Mouse (Mus musculus) kidney, embryonic 14.5 days (tissue): ENCODE measurements around the gene Dhx16. TPM values are rescaled to one million over a fixed set of nuclear protein-coding genes. Genes with fewer than 3 reads are reported as not detected.

Experiments
- ATAC-seq: fragments of 200-750 bp; cut with Nextera tagmentation; 2 replicates; pipeline ENCODE4 v1.8.0; 2017; ENCODE audit warnings: moderate number of reproducible peaks, mild to moderate bottlenecking, moderate TSS enrichment, moderate library complexity; ENCODE audit not compliant: low FRiP score, low TSS enrichment
- H3K27ac ChIP-seq: fragments of 300-500 bp; sonication (generic); 2 replicates; pipeline ENCODE4 v1.5.1; 2014; ENCODE audit warnings: low read depth, mild to moderate bottlenecking, low read length, moderate library complexity, mixed read lengths
- H3K27me3 ChIP-seq: fragments of 300-500 bp; sonication (generic); 2 replicates; pipeline ENCODE4 v1.6.1; 2014; ENCODE audit warnings: mild to moderate bottlenecking, low read length; ENCODE audit not compliant: control insufficient read depth, insufficient read depth
- H3K36me3 ChIP-seq: fragments of 300-500 bp; sonication (generic); 2 replicates; pipeline ENCODE4 v1.6.1; 2014; ENCODE audit warnings: low read length, mixed read lengths; ENCODE audit not compliant: control insufficient read depth, insufficient read depth
- H3K4me1 ChIP-seq: fragments of 300-500 bp; sonication (generic); 2 replicates; pipeline ENCODE4 v1.6.1; 2014; ENCODE audit warnings: low read length, mixed read lengths; ENCODE audit not compliant: control insufficient read depth, insufficient read depth
- H3K4me2 ChIP-seq: fragments of 300-500 bp; sonication (generic); replicated peaks from 2 replicates; pipeline ENCODE4 v1.6.1; 2014; ENCODE audit warnings: low read depth, mild to moderate bottlenecking, low read length
- H3K4me3 ChIP-seq: fragments of 300-500 bp; sonication (generic); 2 replicates; pipeline ENCODE4 v1.5.1; 2014; ENCODE audit warnings: mild to moderate bottlenecking, low read length
- H3K9ac ChIP-seq: fragments of 300-500 bp; sonication (generic); 2 replicates; pipeline ENCODE4 v1.6.1; 2014; ENCODE audit warnings: low read depth, mild to moderate bottlenecking, low read length, moderate library complexity
- H3K9me3 ChIP-seq: fragments of 300-500 bp; sonication (generic); 2 replicates; pipeline ENCODE4 v1.6.1; 2016; ENCODE audit warnings: low read length; ENCODE audit not compliant: control insufficient read depth
- WGBS: fragments of 180-500 bp; shearing (Covaris S2); extraction: QIAGEN DNeasy Blood & Tissue Kit; methylation state at CpG from one replicate; pipeline ENCODE4 v1.1.7; 2014; 5-methylcytosine and 5-hydroxymethylcytosine counted together
- polyA plus RNA-seq: library from polyadenylated mRNA; unstranded; fragments of >200 nt; fragmentation: Nextera tagmentation; extraction: Ambion mirVana; gene quantifications from 2 replicates; pipeline ENCODE4 v1.2.1, GENCODE M21; 2014

Gene Dhx16
- polyA plus RNA-seq, 1 experiment from 2014 or later, result 50.0 TPM

- Histone ChIP-seq H3K4me2 (peak overlapping the region; percentile 58; the same call in 1 of the 2 replicates), H3K36me3 (peaks cover 27% of the 10 kb centered on the region), H3K4me3 (peak overlapping the region; percentile 54; the same call in 1 of the 2 replicates), H3K4me1 (peaks cover 33% of the 10 kb centered on the region), H3K9ac (0 out of 2 replicates have a peak overlapping the region, but pooled peaks have one; percentile 8), H3K27ac (peak overlapping the region; percentile 74; the same call in 1 of the 2 replicates), H3K9me3 (no peaks in the 10 kb centered on the region), H3K27me3 (no peaks in the 10 kb centered on the region)
- ATAC-seq, result no peak
- WGBS, result 78% methylated on average over 8 of the region's 8 CpGs
Observed at GRCm38 (mm10) chr17:35870884-35871696, 8.5 kb upstream of the Dhx16 start.

- peaks cover 31% of the 10 kb centered on the region for H3K36me3 ChIP-seq
- H3K4me3 ChIP-seq, result no peak overlapping the region
- peak; percentile 61; the same call in 1 of the 2 replicates for ATAC-seq
- WGBS, result 36% methylated on average over 21 of the region's 21 CpGs
- no peak overlapping the region for H3K4me2 ChIP-seq
- H3K9ac ChIP-seq, result no peak overlapping the region
- H3K4me1 ChIP-seq, result peaks cover 13% of the 10 kb centered on the region
- H3K27me3 ChIP-seq, result no peaks in the 10 kb centered on the region
- H3K9me3 ChIP-seq, result no peaks in the 10 kb centered on the region
- H3K27ac ChIP-seq, result no peak overlapping the region
Observed at GRCm38 (mm10) chr17:35873774-35874519, 5.7 kb upstream of the Dhx16 start.

- no peak overlapping the region for H3K9ac ChIP-seq
- 81% methylated on average over 6 of the region's 6 CpGs for WGBS
- no peak for ATAC-seq
- H3K4me1 ChIP-seq, result peaks cover 5% of the 10 kb centered on the region
- peaks cover 31% of the 10 kb centered on the region for H3K36me3 ChIP-seq
- H3K27me3 ChIP-seq, result no peaks in the 10 kb centered on the region
- no peak overlapping the region for H3K4me2 ChIP-seq
- H3K4me3 ChIP-seq, result no peak overlapping the region
- H3K9me3 ChIP-seq, result no peaks in the 10 kb centered on the region
- no peak overlapping the region for H3K27ac ChIP-seq
Observed at GRCm38 (mm10) chr17:35874721-35875120, 4.9 kb upstream of the Dhx16 start.

DNA sequence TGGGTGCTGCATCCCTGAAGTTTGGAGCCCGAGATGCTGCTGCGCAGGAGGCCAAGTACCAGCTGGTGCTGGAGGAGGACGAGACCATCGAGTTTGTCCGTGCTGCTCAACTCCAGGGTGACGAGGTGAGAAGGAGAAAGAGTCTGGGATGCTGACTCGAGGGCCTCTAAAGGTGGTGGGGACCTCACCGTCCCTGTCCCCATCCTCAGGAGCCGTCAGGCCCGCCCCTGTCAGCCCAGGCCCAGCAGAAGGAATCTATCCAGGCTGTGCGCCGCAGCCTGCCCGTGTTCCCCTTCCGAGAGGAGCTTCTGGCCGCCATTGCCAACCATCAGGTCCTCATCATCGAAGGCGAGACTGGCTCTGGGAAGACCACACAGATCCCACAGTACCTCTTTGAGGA lies 3.3 kb downstream of the Dhx16 start:
- no peak overlapping the region for H3K4me3 ChIP-seq
- no peak for ATAC-seq
- no peaks in the 10 kb centered on the region; the same call in 1 of the 2 replicates for H3K4me1 ChIP-seq
- H3K9ac ChIP-seq, result no peak overlapping the region
- no peaks in the 10 kb centered on the region for H3K27me3 ChIP-seq
- H3K9me3 ChIP-seq, result no peaks in the 10 kb centered on the region
- H3K4me2 ChIP-seq, result no peak overlapping the region
- peaks cover 61% of the 10 kb centered on the region for H3K36me3 ChIP-seq
- H3K27ac ChIP-seq, result no peak overlapping the region
- 93% methylated on average over 17 of the region's 17 CpGs for WGBS

DNA sequence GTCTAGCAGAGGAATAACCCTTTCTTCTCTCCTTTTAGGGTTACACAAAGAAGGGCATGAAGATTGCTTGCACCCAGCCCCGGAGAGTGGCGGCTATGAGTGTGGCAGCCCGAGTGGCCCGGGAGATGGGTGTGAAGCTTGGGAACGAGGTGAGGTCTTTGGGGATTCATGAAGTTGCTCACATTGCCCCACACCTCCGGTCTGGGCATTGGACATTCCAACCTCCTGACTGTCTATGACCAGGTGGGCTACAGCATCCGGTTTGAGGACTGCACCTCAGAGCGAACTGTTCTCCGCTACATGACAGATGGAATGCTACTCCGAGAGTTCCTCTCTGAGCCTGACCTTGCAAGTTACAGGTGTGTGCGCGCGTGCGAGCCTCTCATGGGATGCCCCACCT lies 4.2 kb downstream of the Dhx16 start:
- peaks cover 70% of the 10 kb centered on the region for H3K36me3 ChIP-seq
- H3K4me3 ChIP-seq, result no peak overlapping the region
- no peak overlapping the region for H3K4me2 ChIP-seq
- H3K9ac ChIP-seq, result no peak overlapping the region
- no peak for ATAC-seq
- no peak overlapping the region for H3K27ac ChIP-seq
- no peaks in the 10 kb centered on the region for H3K27me3 ChIP-seq
- whole genome bisulfite sequencing, result 97% methylated on average over 14 of the region's 14 CpGs
- H3K4me1 ChIP-seq, result no peaks in the 10 kb centered on the region; the same call in 1 of the 2 replicates
- no peaks in the 10 kb centered on the region for H3K9me3 ChIP-seq

DNA sequence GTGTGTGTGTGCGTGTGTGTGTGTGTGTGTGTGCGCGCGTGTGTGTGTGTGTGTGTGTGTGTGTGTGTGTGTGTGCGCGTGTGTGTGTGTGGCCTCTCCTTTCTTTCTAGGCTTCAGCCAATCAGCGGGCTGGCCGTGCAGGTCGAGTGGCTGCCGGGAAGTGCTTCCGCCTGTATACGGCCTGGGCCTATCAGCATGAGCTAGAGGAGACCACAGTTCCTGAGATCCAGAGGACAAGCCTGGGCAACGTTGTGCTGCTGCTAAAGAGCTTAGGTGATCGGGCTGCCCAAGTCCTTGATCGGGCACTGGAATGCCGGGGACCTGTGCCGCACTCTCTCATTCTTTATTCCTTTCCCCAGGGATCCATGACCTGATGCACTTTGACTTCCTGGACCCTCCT lies 8.1 kb downstream of the Dhx16 start:
- H3K9ac ChIP-seq, result no peak overlapping the region
- H3K27me3 ChIP-seq, result no peaks in the 10 kb centered on the region
- H3K4me1 ChIP-seq, result no peaks in the 10 kb centered on the region
- no peak overlapping the region for H3K4me2 ChIP-seq
- peaks cover 94% of the 10 kb centered on the region for H3K36me3 ChIP-seq
- no peaks in the 10 kb centered on the region for H3K9me3 ChIP-seq
- 72% methylated on average over 17 of the region's 17 CpGs for WGBS
- ATAC-seq, result no peak
- no peak overlapping the region for H3K27ac ChIP-seq
- no peak overlapping the region for H3K4me3 ChIP-seq

GRCm38 (mm10) chr17:35896781-35897643 lies 17.4 kb downstream of the Dhx16 start, which contains the start of gene 2310061I04Rik:
Gene 2310061I04Rik, minus strand, starts transcription at chr17:35897431.
- peak within 1 kb of the TSS; percentile 83 for H3K4me3 ChIP-seq
- H3K36me3 ChIP-seq, result peaks cover 57% of the 10 kb centered on the region
- peak; percentile 93 for ATAC-seq
- peaks cover 12% of the 10 kb centered on the region for H3K4me1 ChIP-seq
- H3K27me3 ChIP-seq, result no peaks in the 10 kb centered on the region
- under 1% methylated on average over 61 of the region's 86 CpGs for WGBS
- H3K9ac ChIP-seq, result peak within 1 kb of the TSS; percentile 89
- H3K27ac ChIP-seq, result peak within 1 kb of the TSS; percentile 82
- H3K9me3 ChIP-seq, result no peaks in the 10 kb centered on the region
- H3K4me2 ChIP-seq, result peak within 1 kb of the TSS; percentile 88

DNA sequence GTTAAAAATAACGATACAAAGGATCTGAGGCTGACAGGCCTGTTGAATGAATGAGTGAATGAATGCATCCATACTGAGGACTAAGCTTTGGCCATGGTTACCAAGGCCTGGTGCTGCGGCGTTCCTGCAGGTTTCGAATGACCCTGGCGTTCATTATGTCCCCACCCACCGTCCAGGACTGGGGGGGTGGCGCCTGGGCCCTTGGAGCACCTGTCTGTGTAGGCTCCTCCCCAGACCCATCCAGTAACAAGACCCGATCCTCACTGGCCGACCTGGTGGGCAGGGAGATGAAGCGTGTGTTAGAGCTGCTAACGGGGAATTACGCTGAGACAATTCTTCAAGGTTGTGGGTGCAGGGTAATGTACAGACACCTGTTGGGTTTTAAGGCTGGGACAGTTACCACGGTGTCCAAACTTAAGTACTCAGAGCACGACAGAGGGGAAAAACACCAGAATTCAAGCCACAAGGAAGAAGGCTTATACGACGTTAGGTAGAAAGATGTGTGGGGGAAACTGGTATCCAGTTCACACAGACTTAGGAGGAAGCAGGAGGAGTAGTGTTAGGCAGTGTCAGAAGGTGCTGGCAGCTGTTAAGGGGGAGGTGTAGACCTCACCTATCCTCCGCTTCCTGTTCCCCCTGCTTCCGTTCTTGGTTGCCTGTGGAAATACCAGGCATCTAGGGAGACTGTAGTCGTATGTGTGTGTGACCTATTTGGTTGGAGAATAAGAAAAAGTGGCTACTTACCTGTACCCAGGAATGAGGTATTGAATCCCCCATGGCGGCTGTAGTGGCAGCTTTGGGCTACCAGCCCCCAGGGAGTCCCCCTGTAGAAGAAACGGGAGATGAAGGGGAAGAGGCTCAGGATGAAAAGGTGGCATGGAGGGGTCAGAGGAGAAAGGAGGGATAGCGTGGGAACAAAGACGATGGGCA lies 18.3 kb downstream of the Dhx16 start:
- Histone ChIP-seq H3K4me3 (peak overlapping the region; percentile 83), H3K27ac (no peak overlapping the region), H3K9ac (peak overlapping the region; percentile 89), H3K9me3 (no peaks in the 10 kb centered on the region), H3K27me3 (no peaks in the 10 kb centered on the region), H3K4me2 (peak overlapping the region; percentile 88), H3K36me3 (peaks cover 56% of the 10 kb centered on the region), H3K4me1 (peaks cover 12% of the 10 kb centered on the region)
- ATAC-seq, result peak; percentile 37
- 40% methylated on average over 23 of the region's 23 CpGs for WGBS
